Mouse (Mus musculus): ENCODE data around the gene Arid4a.

Gene Arid4a

DNA sequence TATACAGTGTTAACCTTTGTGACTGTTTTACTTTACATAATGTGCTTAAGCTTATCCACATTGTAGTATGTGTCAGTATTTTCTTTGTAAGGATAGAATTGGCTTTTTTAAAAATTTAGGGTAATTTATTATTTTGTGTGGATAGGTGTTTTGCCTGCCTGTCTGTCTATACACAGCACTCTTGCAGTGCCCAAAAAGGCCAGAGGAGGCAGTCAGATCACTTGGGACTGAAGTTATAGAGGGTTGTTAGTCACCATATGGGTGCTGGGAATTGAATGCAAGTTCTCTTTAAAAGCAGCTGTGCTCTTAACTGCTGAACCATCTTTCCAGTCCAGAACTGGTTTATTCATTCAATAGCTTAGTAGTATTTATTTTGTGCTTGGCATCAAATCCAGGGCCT lies 125.4 kb downstream of the Arid4a start:
- peak; percentile 17 for DNase-seq (ENCODE audit: low read depth, low spot score)

DNA sequence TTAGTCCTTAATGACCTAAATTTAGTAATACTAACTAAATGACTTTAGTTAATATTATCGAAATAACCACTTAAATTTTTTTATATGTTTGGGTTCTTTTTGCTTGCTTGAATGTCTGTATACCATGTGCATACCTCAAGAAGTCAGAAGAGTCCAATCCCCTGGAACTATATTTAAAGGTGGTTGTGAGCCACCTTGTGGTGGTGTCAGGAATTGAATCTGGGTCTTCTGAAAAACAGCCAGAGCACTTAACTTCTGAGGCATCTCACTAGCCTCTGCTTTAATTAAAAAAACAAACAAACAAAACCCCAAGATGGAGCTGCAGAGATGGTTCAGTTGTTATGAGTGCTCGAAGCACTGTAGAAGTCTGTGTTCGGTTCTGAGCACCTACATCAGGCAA lies 131.9 kb downstream of the Arid4a start:
- peak; percentile 61 for DNase-seq (ENCODE audit: low read depth, low spot score)

Measured in A20 (cell line).